Mouse (Mus musculus): ENCODE data around the gene Nol12. TPM values are rescaled to one million over a fixed set of nuclear protein-coding genes. Genes with fewer than 3 reads are reported as not detected.

Nol12 gene
- polyA plus RNA-seq, 1 experiment from 2014 or later = 20.3 TPM

- WGBS (ENCODE audit: insufficient replicate concordance) = under 1% methylated on average over 27 of the region's 35 CpGs
- DNase-seq = peak; percentile 87
Measured at GRCm38 (mm10) chr15:78927788-78928457, 6.8 kb upstream of the Nol12 start.

DNA sequence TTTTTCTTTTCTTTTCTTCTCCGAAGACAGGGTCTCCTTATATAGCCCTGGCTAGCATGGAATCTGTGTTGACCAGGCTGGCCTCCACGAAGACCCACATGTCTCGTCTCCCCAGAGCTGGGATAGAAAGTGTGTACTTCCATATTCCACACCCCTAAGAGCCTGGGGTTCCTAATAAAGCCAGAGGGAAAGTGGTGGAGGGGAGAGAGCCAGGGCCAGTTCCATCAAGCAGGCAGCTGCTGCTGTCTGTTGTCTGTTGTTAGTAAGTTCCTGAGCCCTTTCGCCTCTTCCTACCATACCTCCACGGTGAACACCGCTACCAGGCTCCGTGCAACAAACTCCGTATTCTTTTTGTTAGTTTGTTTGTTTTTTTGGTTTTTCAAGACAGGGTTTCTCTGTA lies 6.2 kb upstream of the Nol12 start:
- DNase-seq (no peak), ATAC-seq (no peak)
- no peak for TF ChIP-seq EP300 (IDR thresholded peaks at IDR 0.05; ENCODE audit: low read depth)
- TF ChIP-seq CTCF (IDR thresholded peaks at IDR 0.05; ENCODE audit: low read depth) = no peak
- Histone ChIP-seq H3K4me1 (ENCODE audit: insufficient read depth) (peaks cover 47% of the 10 kb centered on the region), H3K9ac (replicated peaks) (no peak overlapping the region), H3K4me2 (ENCODE audit: low read depth, low read length) (peak overlapping the region; percentile 69), H3K27me3 (ENCODE audit: insufficient read depth, low read length) (no peaks in the 10 kb centered on the region), H3K36me3 (replicated peaks; ENCODE audit: insufficient read depth, low read length) (no peaks in the 10 kb centered on the region), H3K27ac (ENCODE audit: low read depth) (peak overlapping the region; percentile 56), H3K4me3 (ENCODE audit: low read depth, low read length) (no peak overlapping the region), H3K9me3 (ENCODE audit: low read length) (no peaks in the 10 kb centered on the region)
- 48% methylated on average over 8 of the region's 8 CpGs for WGBS (ENCODE audit: insufficient replicate concordance)

More at GRCm38 (mm10) chr15:78927788-78928457, 6.8 kb upstream of the Nol12 start:
- peak overlapping the region; percentile 69 for H3K4me2 ChIP-seq (ENCODE audit: low read depth, low read length)
- H3K27ac ChIP-seq (ENCODE audit: low read depth) = peak overlapping the region; percentile 67
- no peaks in the 10 kb centered on the region for H3K36me3 ChIP-seq (replicated peaks; ENCODE audit: insufficient read depth, low read length)
- H3K27me3 ChIP-seq (ENCODE audit: insufficient read depth, low read length) = no peaks in the 10 kb centered on the region
- peak overlapping the region; percentile 49 for H3K9ac ChIP-seq (replicated peaks)
- H3K4me3 ChIP-seq (ENCODE audit: low read depth, low read length) = peak overlapping the region; percentile 43
- H3K9me3 ChIP-seq (ENCODE audit: low read length) = no peaks in the 10 kb centered on the region
- TF ChIP-seq EP300 (IDR thresholded peaks at IDR 0.05; ENCODE audit: low read depth) (no peak), CTCF (IDR thresholded peaks at IDR 0.05; ENCODE audit: low read depth) (no peak)
- H3K4me1 ChIP-seq (ENCODE audit: insufficient read depth) = peaks cover 52% of the 10 kb centered on the region
- ATAC-seq = peak; percentile 32

DNA sequence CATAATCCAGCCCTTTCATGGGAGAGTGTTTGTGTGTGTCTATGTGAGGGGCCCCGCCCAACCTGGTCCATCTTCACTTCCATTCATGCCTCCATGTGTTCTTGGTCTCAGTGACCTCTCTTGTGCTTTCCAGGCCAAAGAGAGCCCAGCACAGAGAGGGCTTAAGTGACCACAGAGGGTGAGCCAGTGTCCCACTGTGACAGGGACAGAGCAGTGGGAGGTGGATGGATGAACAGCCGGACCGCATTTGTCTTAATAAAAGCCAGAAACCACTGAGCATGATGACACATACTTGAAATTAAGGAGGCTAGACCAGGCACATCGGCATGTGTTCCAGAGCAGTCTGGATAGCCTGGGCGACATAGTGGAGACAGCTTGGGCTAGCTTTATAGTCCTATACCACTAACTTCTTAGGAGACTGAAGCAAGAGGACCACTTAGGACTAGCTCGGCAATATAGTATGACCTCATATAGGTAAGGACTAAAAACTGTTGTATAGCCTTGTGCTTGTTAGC lies 4.5 kb upstream of the Nol12 start:
- no peaks in the 10 kb centered on the region for H3K27me3 ChIP-seq (ENCODE audit: insufficient read depth, low read length)
- WGBS (ENCODE audit: insufficient replicate concordance) = 92% methylated on average over 6 of the region's 6 CpGs
- H3K9ac ChIP-seq (replicated peaks) = no peak overlapping the region
- TF ChIP-seq CTCF (IDR thresholded peaks at IDR 0.05; ENCODE audit: low read depth) (no peak), EP300 (IDR thresholded peaks at IDR 0.05; ENCODE audit: low read depth) (no peak)
- no peaks in the 10 kb centered on the region for H3K36me3 ChIP-seq (replicated peaks; ENCODE audit: insufficient read depth, low read length)
- H3K4me2 ChIP-seq (ENCODE audit: low read depth, low read length) = no peak overlapping the region
- ATAC-seq (no peak), DNase-seq (no peak)
- H3K4me3 ChIP-seq (ENCODE audit: low read depth, low read length) = no peak overlapping the region
- H3K27ac ChIP-seq (ENCODE audit: low read depth) = no peak overlapping the region
- H3K4me1 ChIP-seq (ENCODE audit: insufficient read depth) = peaks cover 35% of the 10 kb centered on the region
- no peaks in the 10 kb centered on the region for H3K9me3 ChIP-seq (ENCODE audit: low read length)

- ATAC-seq (no peak), DNase-seq (no peak)
- Histone ChIP-seq H3K4me2 (ENCODE audit: low read depth, low read length) (no peak overlapping the region), H3K4me1 (ENCODE audit: insufficient read depth) (peaks cover 35% of the 10 kb centered on the region), H3K9ac (replicated peaks) (no peak overlapping the region), H3K36me3 (replicated peaks; ENCODE audit: insufficient read depth, low read length) (no peaks in the 10 kb centered on the region), H3K4me3 (ENCODE audit: low read depth, low read length) (no peak overlapping the region), H3K9me3 (ENCODE audit: low read length) (no peaks in the 10 kb centered on the region), H3K27ac (ENCODE audit: low read depth) (no peak overlapping the region), H3K27me3 (ENCODE audit: insufficient read depth, low read length) (no peaks in the 10 kb centered on the region)
- WGBS (ENCODE audit: insufficient replicate concordance) = 89% methylated on average over 7 of the region's 7 CpGs
- no peak for TF ChIP-seq EP300 (IDR thresholded peaks at IDR 0.05; ENCODE audit: low read depth)
- no peak for TF ChIP-seq CTCF (IDR thresholded peaks at IDR 0.05; ENCODE audit: low read depth)
Measured at GRCm38 (mm10) chr15:78930801-78931426, 3.8 kb upstream of the Nol12 start.

DNA sequence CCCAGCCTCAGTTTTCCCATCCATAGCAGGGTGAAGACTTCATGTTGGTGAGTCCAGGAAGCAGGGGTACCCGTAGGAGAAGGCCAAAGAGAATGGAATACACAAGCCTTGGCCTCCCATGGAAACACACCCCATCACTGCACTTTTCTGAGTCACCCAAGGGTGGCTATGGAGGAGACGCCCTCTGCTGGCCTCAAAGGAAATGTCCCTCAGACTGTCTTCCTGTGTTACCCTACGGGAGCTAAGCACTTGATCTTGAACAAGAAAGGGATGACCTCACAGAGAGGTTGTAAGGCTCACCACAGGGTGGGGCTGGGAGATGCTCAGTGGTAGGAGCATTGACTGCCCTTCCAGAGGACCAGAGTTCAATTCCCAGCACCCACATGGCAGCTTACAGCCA lies 3.2 kb upstream of the Nol12 start:
- no peak overlapping the region for H3K9ac ChIP-seq (replicated peaks)
- ATAC-seq (peak; percentile 56), DNase-seq (peak; percentile 71)
- 6% methylated on average over 3 of the region's 3 CpGs for WGBS (ENCODE audit: insufficient replicate concordance)
- H3K4me2 ChIP-seq (ENCODE audit: low read depth, low read length) = no peak overlapping the region
- H3K27ac ChIP-seq (ENCODE audit: low read depth) = no peak overlapping the region
- H3K9me3 ChIP-seq (ENCODE audit: low read length) = no peaks in the 10 kb centered on the region
- H3K4me1 ChIP-seq (ENCODE audit: insufficient read depth) = peaks cover 33% of the 10 kb centered on the region
- H3K27me3 ChIP-seq (ENCODE audit: insufficient read depth, low read length) = no peaks in the 10 kb centered on the region
- TF ChIP-seq EP300 (IDR thresholded peaks at IDR 0.05; ENCODE audit: low read depth) = no peak
- peak; percentile 97 for TF ChIP-seq CTCF (IDR thresholded peaks at IDR 0.05; ENCODE audit: low read depth)
- H3K36me3 ChIP-seq (replicated peaks; ENCODE audit: insufficient read depth, low read length) = no peaks in the 10 kb centered on the region
- H3K4me3 ChIP-seq (ENCODE audit: low read depth, low read length) = no peak overlapping the region

GRCm38 (mm10) chr15:78936403-78936802 lies 1.7 kb downstream of the Nol12 start:
- Histone ChIP-seq H3K4me3 (ENCODE audit: low read depth, low read length) (0 out of 2 replicates have a peak overlapping the region, but pooled peaks have one; percentile 76), H3K27me3 (ENCODE audit: insufficient read depth, low read length) (no peaks in the 10 kb centered on the region), H3K27ac (ENCODE audit: low read depth) (no peak overlapping the region), H3K9me3 (ENCODE audit: low read length) (no peaks in the 10 kb centered on the region), H3K4me2 (ENCODE audit: low read depth, low read length) (peak overlapping the region; percentile 91), H3K9ac (replicated peaks) (no peak overlapping the region), H3K4me1 (ENCODE audit: insufficient read depth) (peaks cover 13% of the 10 kb centered on the region), H3K36me3 (replicated peaks; ENCODE audit: insufficient read depth, low read length) (peaks cover 39% of the 10 kb centered on the region)
- ATAC-seq (no peak), DNase-seq (no peak)
- WGBS (ENCODE audit: insufficient replicate concordance) = 80% methylated on average over 12 of the region's 12 CpGs
- TF ChIP-seq EP300 (IDR thresholded peaks at IDR 0.05; ENCODE audit: low read depth) = no peak
- no peak for TF ChIP-seq CTCF (IDR thresholded peaks at IDR 0.05; ENCODE audit: low read depth)

Data from liver, postnatal 0 days (tissue).